Mouse (Mus musculus): ENCODE measurements around the gene Ghdc. TPM values are rescaled to one million over a fixed set of nuclear protein-coding genes. Genes with fewer than 3 reads are reported as not detected.

The Ghdc gene
- polyA plus RNA-seq, 1 experiment from 2014 or later, result 1.9 TPM

Other genes starting within 250 kb of the Ghdc start
- gene Acly, start 243.0 kb downstream of the Ghdc start, polyA plus RNA-seq (2015; fragmentation: Nextera tagmentation; extraction: Ambion mirVana), result 251 and 271 TPM in 2 replicates
- 1.6 and 1.9 TPM in 2 replicates for gene Ttc25, start 225.3 kb downstream of the Ghdc start, polyA plus RNA-seq (2015; fragmentation: Nextera tagmentation; extraction: Ambion mirVana)
- gene Cnp, start 196.1 kb downstream of the Ghdc start, polyA plus RNA-seq (2015; fragmentation: Nextera tagmentation; extraction: Ambion mirVana), result 20.1 and 20.8 TPM in 2 replicates
- 94.7 and 101 TPM in 2 replicates for gene Nkiras2, start 151.7 kb downstream of the Ghdc start, polyA plus RNA-seq (2015; fragmentation: Nextera tagmentation; extraction: Ambion mirVana)
- 283 and 285 TPM in 2 replicates for gene Dnajc7, start 150.8 kb downstream of the Ghdc start, polyA plus RNA-seq (2015; fragmentation: Nextera tagmentation; extraction: Ambion mirVana)
- gene Zfp385c, start 78.5 kb downstream of the Ghdc start, polyA plus RNA-seq (2015; fragmentation: Nextera tagmentation; extraction: Ambion mirVana), result 0.18 and 0.48 TPM in 2 replicates
- 1.8 and 2.1 TPM in 2 replicates for gene Dhx58, start 66.7 kb downstream of the Ghdc start, polyA plus RNA-seq (2015; fragmentation: Nextera tagmentation; extraction: Ambion mirVana)
- gene Kat2a, start 58.5 kb downstream of the Ghdc start, polyA plus RNA-seq (2015; fragmentation: Nextera tagmentation; extraction: Ambion mirVana), result 41.6 and 48.7 TPM in 2 replicates
- not detected in 2 replicates for gene Hspb9, start 57.1 kb downstream of the Ghdc start, polyA plus RNA-seq (2015; fragmentation: Nextera tagmentation; extraction: Ambion mirVana)
- 22.7 and 23.1 TPM in 2 replicates for gene Rab5c, start 32.7 kb downstream of the Ghdc start, polyA plus RNA-seq (2015; fragmentation: Nextera tagmentation; extraction: Ambion mirVana)
- 3.4 and 4.6 TPM in 2 replicates for gene Kcnh4, start 11.0 kb downstream of the Ghdc start, polyA plus RNA-seq (2015; fragmentation: Nextera tagmentation; extraction: Ambion mirVana)
- gene Hcrt, start 8.0 kb downstream of the Ghdc start, polyA plus RNA-seq (2015; fragmentation: Nextera tagmentation; extraction: Ambion mirVana), result not detected in 2 replicates
- 11.1 and 14.0 TPM in 2 replicates for gene Stat5b, start 79.8 kb upstream of the Ghdc start, polyA plus RNA-seq (2015; fragmentation: Nextera tagmentation; extraction: Ambion mirVana)
- 0.85 and 1.2 TPM in 2 replicates for gene Stat5a, start 88.4 kb upstream of the Ghdc start, polyA plus RNA-seq (2015; fragmentation: Nextera tagmentation; extraction: Ambion mirVana)
- gene Stat3, start 168.6 kb upstream of the Ghdc start, polyA plus RNA-seq (2015; fragmentation: Nextera tagmentation; extraction: Ambion mirVana), result 24.6 and 29.1 TPM in 2 replicates
- gene Cavin1, start 199.9 kb upstream of the Ghdc start, polyA plus RNA-seq (2015; fragmentation: Nextera tagmentation; extraction: Ambion mirVana), result 19.5 and 23.4 TPM in 2 replicates
- 52.9 and 56.3 TPM in 2 replicates for gene Atp6v0a1, start 238.5 kb upstream of the Ghdc start, polyA plus RNA-seq (2015; fragmentation: Nextera tagmentation; extraction: Ambion mirVana)